9 mouse cellular contexts compared by ENCODE assay signal in genomic region chr9:102627442-102627841, GRCm38 (mm10). TPM values are rescaled to one million over a fixed set of nuclear protein-coding genes. Genes with fewer than 3 reads are reported as not detected.
DNase-seq lines count a peak whose midpoint lies in the region; ATAC-seq lines count a peak whose summit lies in the region.
"Had no signal": no experiment of that assay in that cellular context is flagged by ENCODE, and none has a peak within 500 bp of the region (broad histone marks: within the 10 kb centered on the region; RNA-seq: fewer than 3 reads in every experiment).

No protein-coding gene starts in this region.

- peaks cover 9% of the 10 kb centered on the region; the same call in 1 of the 2 replicates for H3K79me2 ChIP-seq in macrophage (ENCODE audit: inconsistent target)

- peak overlapping the region; percentile 82 to 97; a peak in 3 of 4 replicates for H3K27ac ChIP-seq in heart, embryonic 14.5 days (replicated peaks in 1 of 2; ENCODE audit: control insufficient read depth in 1 of 2, insufficient read depth in 1 of 2, low read depth in 2 of 2, low read length in 2 of 2)
- H3K27ac ChIP-seq in brown adipose tissue, adult 24 weeks (replicated peaks; ENCODE audit: low read depth, low read length), result no peak overlapping the region
- H3K27ac ChIP-seq in intestine, embryonic 15.5 days, result peak overlapping the region; percentile 97
- H3K27ac ChIP-seq in macrophage, result no peak overlapping the region

- H3K9me3 ChIP-seq in heart, embryonic 14.5 days (ENCODE audit: control insufficient read depth, low read length), result no peaks in the 10 kb centered on the region
- no peaks in the 10 kb centered on the region for H3K9me3 ChIP-seq in intestine, embryonic 15.5 days

- no peak for ATAC-seq in heart, embryonic 14.5 days (ENCODE audit: insufficient number of reproducible peaks, insufficient read depth, low FRiP score, low read depth)
- no peak for ATAC-seq in intestine, embryonic 15.5 days
- ATAC-seq: Patski had no signal

- H3K4me2 ChIP-seq in heart, embryonic 14.5 days (ENCODE audit: low read length), result peak overlapping the region; percentile 78
- H3K4me2 ChIP-seq in intestine, embryonic 15.5 days (replicated peaks), result peak overlapping the region; percentile 71

- no peak for DNase-seq in heart, postnatal 25 days (ENCODE audit: low spot score)
- DNase-seq in ovary, postnatal 10 days (ENCODE audit: low spot score), result no peak
- DNase-seq in T-cell, adult 2 months (ENCODE audit: low spot score), result no peak
- no peak for DNase-seq in heart, adult 8-10 months (ENCODE audit: low spot score)

- H3K27me3 ChIP-seq in heart, embryonic 14.5 days (ENCODE audit: control insufficient read depth, insufficient read depth, low read length), result no peaks in the 10 kb centered on the region
- H3K27me3 ChIP-seq in intestine, embryonic 15.5 days (replicated peaks), result no peaks in the 10 kb centered on the region
- H3K27me3 ChIP-seq: Patski had no signal

- H3K4me1 ChIP-seq in heart, embryonic 14.5 days (ENCODE audit: control insufficient read depth in 2 of 2, insufficient read depth in 2 of 2, low read length in 2 of 2), result peaks cover 3 to 12% of the 10 kb centered on the region in 2 experiments
- H3K4me1 ChIP-seq in brown adipose tissue, adult 24 weeks (ENCODE audit: control insufficient read depth, insufficient read depth, insufficient read length, low read length), result peaks cover 4% of the 10 kb centered on the region
- H3K4me1 ChIP-seq in intestine, embryonic 15.5 days (replicated peaks), result peaks cover 6% of the 10 kb centered on the region; the same call in 1 of the 2 replicates

- 79% methylated on average over 7 of the region's 7 CpGs for WGBS in heart, embryonic 14.5 days
- 69% methylated on average over 7 of the region's 7 CpGs for WGBS in intestine, embryonic 15.5 days
- 91% methylated on average over 7 of the region's 7 CpGs for WGBS in macrophage (ENCODE audit: missing documents)

- H3K36me3 ChIP-seq in heart, embryonic 14.5 days (ENCODE audit: control insufficient read depth, insufficient read depth, low read length), result peaks cover 16% of the 10 kb centered on the region
- H3K36me3 ChIP-seq in intestine, embryonic 15.5 days, result no peaks in the 10 kb centered on the region
- no peaks in the 10 kb centered on the region for H3K36me3 ChIP-seq in macrophage (ENCODE audit: inconsistent target)

- intact Hi-C loops in heart, postnatal 25 days (cut with DNase I), result loop anchor here (10.0 kb wide), 2 partner anchors 577 to 677 kb away; partner anchors contain the start of genes 1300017J02Rik, Srprb and Topbp1

- peak overlapping the region in 1 of 2 experiments; percentile 91; a peak in 1 of 4 replicates for H3K4me3 ChIP-seq in heart, embryonic 14.5 days (ENCODE audit: control insufficient read depth in 1 of 2, insufficient read depth in 1 of 2, low read depth in 1 of 2, low read length in 2 of 2)
- peak overlapping the region; percentile 79 for H3K4me3 ChIP-seq in brown adipose tissue, adult 24 weeks (ENCODE audit: insufficient read depth, low read depth, low read length)
- peak overlapping the region; percentile 88 for H3K4me3 ChIP-seq in intestine, embryonic 15.5 days (replicated peaks)
- H3K4me3 ChIP-seq in macrophage (ENCODE audit: inconsistent target), result peak overlapping the region; percentile 84

- peak overlapping the region; percentile 99 for H3K9ac ChIP-seq in heart, embryonic 14.5 days (ENCODE audit: low read length)
- peak overlapping the region; percentile 97 for H3K9ac ChIP-seq in intestine, embryonic 15.5 days

RNA-seq across cellular contexts. Expression of gene Cep63, which starts 1.1 kb away (rescaled TPM):
- 42.9 and 43.1 TPM in 2 replicates for polyA plus RNA-seq in heart, embryonic 14.5 days (2014; fragmentation: Nextera tagmentation; extraction: Ambion mirVana)
- 10 to 100 TPM; 44.2 to 46.0 TPM for total RNA-seq in heart, postnatal 25 days (2021)
- polyA plus RNA-seq in brown adipose tissue, adult 24 weeks (2012; ENCODE audit: insufficient read depth, insufficient read length, missing spikeins), result 39.6 and 41.8 TPM in 2 replicates
- polyA plus RNA-seq in intestine, embryonic 15.5 days (2015; fragmentation: Nextera tagmentation; extraction: Ambion mirVana), result 42.0 and 47.7 TPM in 2 replicates
- total RNA-seq in macrophage (2018; cell fraction: chromatin; rRNA removed), result 10 to 100 TPM; 13.5 to 67.9 (median 32.5) TPM
- total RNA-seq in macrophage (2018; cell fraction: cytosol; rRNA removed), result 10 to 100 TPM in 12 of 26 experiments, 1 to 10 TPM in 14; 6.8 to 15.7 (median 9.9) TPM
- 10 to 100 TPM in 25 of 26 experiments, 1 to 10 TPM in 1; 4.5 to 53.0 (median 21.3) TPM for total RNA-seq in macrophage (2018; cell fraction: nucleus; rRNA removed)
- 9.3 to 15.0 TPM (median 13.6 TPM) in 3 replicates for polyA plus RNA-seq in macrophage (2018)
- 10 to 100 TPM; 50.0 to 63.2 (median 54.9) TPM for total RNA-seq in heart, adult 8-10 months (2022)

RNA-seq across cellular contexts. Expression of gene Anapc13, which starts 1.3 kb away (rescaled TPM):
- polyA plus RNA-seq in heart, embryonic 14.5 days (2014; fragmentation: Nextera tagmentation; extraction: Ambion mirVana), result 294 and 328 TPM in 2 replicates
- total RNA-seq in heart, postnatal 25 days (2021), result 100 to 1,000 TPM; 309 to 316 TPM
- polyA plus RNA-seq in brown adipose tissue, adult 24 weeks (2012; ENCODE audit: insufficient read depth, insufficient read length, missing spikeins), result 362 and 412 TPM in 2 replicates
- polyA plus RNA-seq in intestine, embryonic 15.5 days (2015; fragmentation: Nextera tagmentation; extraction: Ambion mirVana), result 194 and 206 TPM in 2 replicates
- 10 to 100 TPM in 11 of 26 experiments, 1 to 10 TPM in 15; 4.5 to 23.9 (median 9.0) TPM for total RNA-seq in macrophage (2018; cell fraction: chromatin; rRNA removed)
- 100 to 1,000 TPM in 8 of 26 experiments, 10 to 100 TPM in 18; 60.0 to 195 (median 85.7) TPM for total RNA-seq in macrophage (2018; cell fraction: cytosol; rRNA removed)
- total RNA-seq in macrophage (2018; cell fraction: nucleus; rRNA removed), result 10 to 100 TPM in 24 of 26 experiments, 1 to 10 TPM in 2; 8.6 to 38.3 (median 17.5) TPM
- 67.7 to 97.9 TPM (median 82.2 TPM) in 3 replicates for polyA plus RNA-seq in macrophage (2018)
- 100 to 1,000 TPM; 342 to 434 (median 380) TPM for total RNA-seq in heart, adult 8-10 months (2022)

Comparison
In these comparisons a context has a peak if more than half of its experiments do, and no peak if none do; other contexts are left out.
1. H3K27ac ChIP-seq: peak in heart, embryonic 14.5 days (2 of 2) and intestine, embryonic 15.5 days (single experiment); none in brown adipose tissue, adult 24 weeks (single experiment) and macrophage (single experiment).